Mouse (Mus musculus) limb, embryonic 14.5 days (tissue): ENCODE results near the gene Cd47. TPM values are rescaled to one million over a fixed set of nuclear protein-coding genes. Genes with fewer than 3 reads are reported as not detected.

ENCODE experiments used
- ATAC-seq: fragments of 200-750 bp; cut with Nextera tagmentation; 2 replicates; pipeline ENCODE4 v1.8.0; 2017; ENCODE audit warnings: low read depth, moderate number of reproducible peaks, moderate TSS enrichment; ENCODE audit not compliant: low FRiP score
- DNase-seq: peaks from one replicate; pipeline ENCODE4 v3.0.0-alpha.2; 2015; ENCODE audit warnings: low spot score
- H3K27ac ChIP-seq: fragments of 300-500 bp; sonication (generic); replicated peaks from 2 replicates; pipeline ENCODE4 v1.5.1; 2014; ENCODE audit warnings: low read depth, mild to moderate bottlenecking, low read length, moderate library complexity, mixed read lengths
- H3K27me3 ChIP-seq: fragments of 300-500 bp; sonication (generic); 2 replicates; pipeline ENCODE4 v1.6.1; 2014; ENCODE audit warnings: low read length, mixed read lengths; ENCODE audit not compliant: control insufficient read depth, insufficient read depth
- H3K36me3 ChIP-seq: fragments of 300-500 bp; sonication (generic); 2 replicates; pipeline ENCODE4 v1.6.1; 2014; ENCODE audit warnings: mild to moderate bottlenecking, low read length, moderate library complexity, mixed read lengths; ENCODE audit not compliant: control insufficient read depth, insufficient read depth
- H3K4me1 ChIP-seq: fragments of 300-500 bp; sonication (generic); 2 replicates; pipeline ENCODE4 v1.6.1; 2014; ENCODE audit warnings: antibody characterized with exemption, low read length, mixed read lengths; ENCODE audit not compliant: control insufficient read depth, insufficient read depth
- H3K4me2 ChIP-seq: fragments of 300-500 bp; sonication (generic); replicated peaks from 2 replicates; pipeline ENCODE4 v1.6.1; 2014; ENCODE audit warnings: low read depth, mild to moderate bottlenecking, low read length, moderate library complexity; ENCODE audit not compliant: severe bottlenecking
- H3K4me3 ChIP-seq: fragments of 300-500 bp; sonication (generic); replicated peaks from 2 replicates; pipeline ENCODE4 v1.5.1; 2014; ENCODE audit warnings: low read length
- H3K9ac ChIP-seq: fragments of 300-500 bp; sonication (generic); 2 replicates; pipeline ENCODE4 v1.6.1; 2014; ENCODE audit warnings: mild to moderate bottlenecking, low read depth, low read length, moderate library complexity; ENCODE audit not compliant: severe bottlenecking
- H3K9me3 ChIP-seq: fragments of 300-500 bp; sonication (generic); 2 replicates; pipeline ENCODE4 v1.6.1; 2016; ENCODE audit warnings: low read length; ENCODE audit not compliant: control insufficient read depth
- POLR2A ChIP-seq: fragments of 200-500 bp; IDR thresholded peaks from 2 replicates; pipeline ENCODE4 v1.8.0; 2012; ENCODE audit warnings: inconsistent platforms, mild to moderate bottlenecking, moderate library complexity, borderline replicate concordance; ENCODE audit not compliant: insufficient read depth, insufficient read length; ENCODE audit errors: extremely low read depth
- WGBS: fragments of 180-500 bp; shearing (Covaris S2); extraction: QIAGEN DNeasy Blood & Tissue Kit; methylation state at CpG from one replicate; pipeline ENCODE4 v1.1.7; 2014; 5-methylcytosine and 5-hydroxymethylcytosine counted together
- polyA plus RNA-seq, 2 experiments: library from polyadenylated mRNA; depleted of rRNA in 1 of 2; stranded (reverse) in 1 of 2; unstranded in 1 of 2; fragments of >200 nt; fragmentation: Nextera tagmentation in 1 of 2; extraction: Ambion mirVana in 1 of 2; gene quantifications; 2 replicates each; pipeline versions ENCODE4 v1.2.1 to v1.2.3; 2012 to 2014

Cd47 gene
- polyA plus RNA-seq, 2 experiments = 29.5 to 91.0 TPM

DNA sequence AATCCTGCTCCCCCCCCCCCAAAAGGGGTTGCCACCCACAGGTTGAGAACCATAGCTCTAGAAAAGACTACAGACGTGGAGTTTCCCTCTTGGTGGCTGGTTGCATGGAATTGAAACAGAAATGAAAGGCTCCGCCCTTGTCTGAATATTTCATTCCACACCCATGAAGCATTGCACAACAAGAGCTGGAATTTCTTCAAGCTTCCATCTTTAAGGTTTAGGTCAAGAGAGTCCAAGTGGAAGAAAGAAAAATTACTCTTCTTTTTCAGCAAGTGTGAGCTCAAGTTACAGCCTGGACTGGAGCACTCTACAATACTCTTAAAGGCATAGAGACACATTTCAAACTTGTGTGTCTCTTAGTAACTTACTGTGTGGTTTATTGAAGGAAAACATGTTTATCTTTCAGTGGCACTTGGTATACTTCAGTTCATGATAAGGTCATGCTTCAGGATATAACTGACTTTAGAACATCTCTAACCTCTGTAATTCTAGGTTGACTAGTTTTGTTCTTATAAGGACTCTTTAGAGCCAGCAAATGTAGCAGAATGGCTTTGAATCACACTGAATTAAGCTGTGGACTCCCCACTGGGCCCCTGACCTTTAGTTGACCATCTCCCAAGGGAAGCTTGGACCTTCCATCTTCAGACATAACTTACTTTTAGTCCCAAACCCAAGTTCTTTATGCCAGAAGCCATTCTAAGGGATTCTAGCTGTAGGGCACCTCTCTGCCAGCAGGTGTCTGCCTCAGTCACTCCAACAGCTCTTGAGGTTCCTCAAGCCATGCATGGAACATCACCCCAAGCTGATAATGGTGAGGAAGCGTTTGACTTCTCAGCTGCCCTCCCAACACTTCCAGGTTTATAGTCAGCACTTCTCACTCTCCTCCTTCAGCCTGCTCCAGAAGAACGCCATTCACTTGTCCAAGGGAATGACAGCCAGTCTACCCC, 58.8 kb downstream of the Cd47 start:
- Histone ChIP-seq H3K9ac (no peak overlapping the region), H3K36me3 (no peaks in the 10 kb centered on the region), H3K4me2 (peak overlapping the region; percentile 20; the same call in 1 of the 2 replicates), H3K9me3 (no peaks in the 10 kb centered on the region), H3K4me3 (no peak overlapping the region), H3K4me1 (peaks cover 10% of the 10 kb centered on the region; the same call in 1 of the 2 replicates), H3K27ac (no peak overlapping the region), H3K27me3 (no peaks in the 10 kb centered on the region)
- TF ChIP-seq POLR2A = no peak
- DNase-seq = no peak
- no peak for ATAC-seq
- WGBS = 75% methylated on average over 4 of the region's 4 CpGs

DNA sequence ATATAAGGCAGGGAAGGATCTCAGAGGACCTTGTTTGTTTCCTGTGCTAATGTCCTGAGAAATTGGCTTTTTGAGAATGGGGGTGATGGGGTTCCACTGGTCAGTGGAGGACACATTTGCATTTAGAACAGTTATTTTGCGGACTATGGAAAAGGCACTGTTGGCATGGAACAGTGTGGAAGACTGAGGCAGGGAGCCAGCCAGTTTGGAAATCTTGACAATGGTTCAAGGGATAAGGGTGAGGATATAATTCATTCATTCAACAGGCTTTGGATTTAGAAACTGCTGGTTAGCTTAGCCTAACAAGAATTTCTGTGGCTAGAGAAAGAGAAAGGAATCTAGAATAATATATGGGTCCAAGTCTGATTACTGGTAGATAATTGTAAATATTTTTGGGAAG, 61.7 kb downstream of the Cd47 start:
- H3K4me3 ChIP-seq = no peak overlapping the region
- no peak for TF ChIP-seq POLR2A
- ATAC-seq = no peak

DNA sequence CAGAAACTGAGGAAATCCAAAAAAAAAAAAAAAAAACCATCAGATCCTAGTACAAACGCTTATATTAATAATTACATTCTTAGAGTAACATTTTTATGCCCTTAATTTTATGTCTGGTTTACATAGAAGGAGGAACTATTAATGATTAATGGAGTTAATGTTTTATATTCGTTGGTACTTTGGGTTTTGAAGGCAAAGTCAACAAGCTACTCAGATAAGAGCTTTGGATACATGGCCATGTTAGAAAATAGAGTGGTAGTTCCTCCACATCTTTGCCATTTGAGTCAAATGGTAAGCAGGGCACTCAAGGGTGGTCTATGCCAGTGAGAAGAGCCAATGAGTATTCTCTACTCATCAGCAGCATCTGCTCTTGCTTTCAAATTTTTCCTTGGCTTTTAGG, 66.3 kb downstream of the Cd47 start:
- DNase-seq (no peak), ATAC-seq (no peak)
- Histone ChIP-seq H3K4me2 (no peak overlapping the region), H3K27ac (no peak overlapping the region), H3K9ac (no peak overlapping the region), H3K9me3 (no peaks in the 10 kb centered on the region), H3K4me1 (no peaks in the 10 kb centered on the region), H3K36me3 (peaks cover 19% of the 10 kb centered on the region), H3K4me3 (no peak overlapping the region), H3K27me3 (no peaks in the 10 kb centered on the region)
- 88% methylated on average over 2 of the region's 2 CpGs for WGBS
- no peak for TF ChIP-seq POLR2A

More for the DNA sequence above, 61.7 kb downstream of the Cd47 start:
- Histone ChIP-seq H3K27ac (no peak overlapping the region), H3K9me3 (no peaks in the 10 kb centered on the region), H3K36me3 (no peaks in the 10 kb centered on the region), H3K27me3 (no peaks in the 10 kb centered on the region), H3K9ac (no peak overlapping the region), H3K4me2 (no peak overlapping the region), H3K4me1 (0 out of 2 replicates have a peak, but pooled peaks cover 4% of the 10 kb centered on the region)
- WGBS = 85% methylated on average over 1 of the region's 1 CpGs
- no peak for DNase-seq

DNA sequence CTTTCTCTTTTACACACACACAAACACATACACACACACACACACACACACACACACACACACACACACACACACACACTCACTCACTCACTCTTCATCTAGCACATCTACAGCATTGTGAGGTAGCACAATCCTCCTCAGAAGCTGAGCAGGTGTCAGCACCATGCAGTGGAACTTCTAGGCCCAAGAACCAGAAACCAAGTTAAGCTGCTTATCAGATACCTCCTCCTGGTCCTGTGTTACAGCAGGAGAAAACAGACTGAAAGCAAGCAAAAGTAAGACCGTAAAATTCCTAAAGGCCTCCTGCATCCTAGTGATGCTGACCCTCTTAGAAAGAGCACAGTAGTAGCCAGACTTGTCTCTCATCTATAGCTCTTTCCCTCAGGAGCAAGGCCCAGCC, 67.9 kb downstream of the Cd47 start:
- no peaks in the 10 kb centered on the region for H3K9me3 ChIP-seq
- no peak overlapping the region for H3K27ac ChIP-seq
- no peak overlapping the region for H3K4me2 ChIP-seq
- no peak for ATAC-seq
- H3K4me3 ChIP-seq = no peak overlapping the region
- H3K27me3 ChIP-seq = no peaks in the 10 kb centered on the region
- no peak for DNase-seq
- TF ChIP-seq POLR2A = no peak
- no peaks in the 10 kb centered on the region for H3K4me1 ChIP-seq
- H3K36me3 ChIP-seq = peaks cover 19% of the 10 kb centered on the region
- no peak overlapping the region for H3K9ac ChIP-seq
- WGBS = 100% methylated on average over 1 of the region's 1 CpGs

DNA sequence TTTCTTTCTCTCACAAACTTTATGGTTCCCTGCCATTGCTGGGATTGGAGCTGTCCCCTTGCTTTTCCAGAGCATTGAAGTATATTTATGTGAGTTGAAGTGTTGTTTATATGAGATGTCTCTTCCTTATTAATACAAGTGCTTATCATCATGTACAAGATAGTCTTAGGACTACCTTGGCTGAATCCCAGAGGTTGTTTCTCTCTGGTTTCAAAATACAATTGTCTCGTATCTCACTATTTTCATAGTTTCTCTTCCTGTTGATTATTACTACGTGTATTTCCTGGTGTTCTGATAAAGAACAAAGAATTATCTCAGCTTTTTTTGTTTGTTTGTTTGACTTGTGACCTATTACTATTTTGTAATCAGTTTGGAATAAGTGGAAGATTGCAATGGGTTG, 73.6 kb downstream of the Cd47 start:
- Histone ChIP-seq H3K36me3 (peaks cover 6% of the 10 kb centered on the region), H3K9me3 (no peaks in the 10 kb centered on the region), H3K4me1 (no peaks in the 10 kb centered on the region), H3K9ac (no peak overlapping the region), H3K27ac (no peak overlapping the region), H3K4me3 (no peak overlapping the region), H3K4me2 (no peak overlapping the region), H3K27me3 (no peaks in the 10 kb centered on the region)
- DNase-seq (no peak), ATAC-seq (no peak)
- no peak for TF ChIP-seq POLR2A
- WGBS = 90% methylated on average over 2 of the region's 2 CpGs

DNA sequence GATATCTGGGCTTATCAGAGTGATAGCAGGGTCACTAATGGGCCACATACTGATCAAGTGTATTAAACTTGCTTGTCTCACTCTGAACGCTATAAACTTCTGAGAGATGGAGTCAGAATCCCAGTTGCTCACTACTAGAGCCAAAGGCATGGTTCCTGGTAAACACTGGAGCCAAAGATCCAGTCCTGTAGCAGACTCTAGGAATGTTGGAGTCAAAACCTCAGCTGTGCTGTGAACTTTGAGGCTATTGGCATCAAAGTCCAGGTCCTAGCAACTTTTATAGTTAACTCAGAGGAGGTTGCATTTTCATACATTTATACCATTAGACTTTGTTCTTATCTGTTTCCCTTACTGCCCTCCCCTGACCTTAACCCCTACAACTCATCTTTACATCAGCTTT, 74.2 kb downstream of the Cd47 start:
- no peaks in the 10 kb centered on the region for H3K9me3 ChIP-seq
- no peaks in the 10 kb centered on the region for H3K4me1 ChIP-seq
- H3K27ac ChIP-seq = no peak overlapping the region
- no peak for TF ChIP-seq POLR2A
- no peak overlapping the region for H3K9ac ChIP-seq
- no peak for ATAC-seq
- H3K4me3 ChIP-seq = no peak overlapping the region
- 77% methylated on average over 1 of the region's 1 CpGs for WGBS
- no peak for DNase-seq
- H3K4me2 ChIP-seq = no peak overlapping the region
- H3K27me3 ChIP-seq = no peaks in the 10 kb centered on the region
- H3K36me3 ChIP-seq = peaks cover 4% of the 10 kb centered on the region; the same call in 1 of the 2 replicates
